Mouse (Mus musculus) lung, adult 18-20 months (tissue): Measurements from ENCODE around the gene Gm20388.

Experiments
- DNase-seq, 2 experiments: peaks; one replicate each; pipeline ENCODE4 v3.0.0; 2022; ENCODE audit warnings: mixed read lengths in 2 of 2

Gene Gm20388

DNA sequence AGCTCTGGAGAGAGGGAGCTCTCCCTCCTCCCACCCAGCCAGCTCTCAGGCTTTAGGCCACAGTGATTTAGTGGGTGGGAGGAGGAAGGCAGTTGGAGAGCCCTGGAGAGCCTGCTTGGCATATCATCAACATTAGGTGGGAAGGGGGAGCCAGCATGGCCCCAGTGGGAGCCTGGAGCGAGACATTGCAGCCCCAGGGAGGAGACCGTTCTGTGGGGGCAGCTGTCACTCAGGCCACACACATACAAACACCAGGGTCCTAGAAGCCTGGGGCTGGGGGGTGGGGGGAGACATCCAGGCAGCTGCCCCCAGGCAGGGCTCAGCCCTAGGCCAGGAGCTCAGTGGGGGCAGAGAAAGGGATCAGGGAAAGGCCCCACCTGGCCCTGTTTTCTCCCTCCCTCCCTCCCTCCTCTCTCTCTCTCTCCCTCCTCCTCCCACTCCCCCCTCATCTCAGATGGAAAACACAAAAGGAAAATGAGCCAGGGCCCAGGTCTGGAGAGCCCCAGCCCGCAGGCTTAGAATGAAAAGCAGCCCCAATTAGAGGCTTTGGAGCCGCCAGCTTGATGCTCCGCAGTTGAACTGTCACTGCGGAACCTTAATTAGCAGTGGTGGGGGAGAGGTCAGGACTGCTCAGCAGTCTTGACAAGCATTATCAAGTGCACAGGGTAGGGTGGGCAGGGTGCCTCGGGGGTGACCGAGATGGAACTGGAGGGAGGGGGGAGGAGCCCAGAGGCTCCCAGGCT, 514.7 kb downstream of the Gm20388 start:
- DNase-seq: peak in 1 of 2 experiments; percentile 45

DNA sequence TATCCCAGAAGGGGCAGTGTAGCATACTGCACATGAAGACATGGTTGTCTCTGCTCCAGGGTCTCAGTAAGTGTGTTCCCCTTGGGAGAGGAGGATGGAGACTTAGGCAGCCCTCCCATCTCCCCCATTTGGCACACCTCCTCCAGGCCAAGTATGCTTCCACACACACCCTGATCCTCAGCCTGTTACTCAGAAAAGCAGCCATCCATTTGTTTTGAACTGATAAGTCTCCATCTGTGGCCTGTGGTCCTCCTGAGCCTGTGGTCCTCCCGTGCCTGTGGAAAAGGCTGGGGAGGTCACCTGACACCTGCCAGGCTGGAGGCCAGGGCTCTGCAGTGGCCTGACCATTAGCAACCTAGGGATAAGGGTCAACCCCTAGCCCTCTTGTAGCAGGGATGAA, 515.5 kb downstream of the Gm20388 start:
- no peak for DNase-seq

- peak; percentile 56 to 61 for DNase-seq
Observed at GRCm38 (mm10) chr8:120426622-120427385, 516.2 kb downstream of the Gm20388 start.

DNA sequence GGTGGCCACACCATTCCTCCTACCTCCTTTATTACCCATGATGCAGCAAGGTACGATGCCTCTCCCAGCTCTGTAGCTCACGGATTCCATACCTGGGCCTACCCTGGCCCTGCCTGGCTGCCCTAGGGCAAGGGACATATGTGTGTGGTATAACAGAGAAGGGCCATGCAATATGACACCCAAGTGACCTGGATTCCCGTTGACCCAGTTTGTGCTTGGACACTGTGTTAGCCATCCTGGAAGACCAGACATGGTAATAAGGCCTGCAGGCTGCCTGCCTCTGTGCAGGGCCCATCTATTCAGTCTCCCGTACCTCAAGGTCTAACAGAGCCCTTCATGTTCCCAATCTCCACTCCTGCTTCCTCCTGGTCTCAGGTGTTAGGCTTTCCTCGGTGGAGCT, 517.9 kb downstream of the Gm20388 start:
- DNase-seq: no peak

DNA sequence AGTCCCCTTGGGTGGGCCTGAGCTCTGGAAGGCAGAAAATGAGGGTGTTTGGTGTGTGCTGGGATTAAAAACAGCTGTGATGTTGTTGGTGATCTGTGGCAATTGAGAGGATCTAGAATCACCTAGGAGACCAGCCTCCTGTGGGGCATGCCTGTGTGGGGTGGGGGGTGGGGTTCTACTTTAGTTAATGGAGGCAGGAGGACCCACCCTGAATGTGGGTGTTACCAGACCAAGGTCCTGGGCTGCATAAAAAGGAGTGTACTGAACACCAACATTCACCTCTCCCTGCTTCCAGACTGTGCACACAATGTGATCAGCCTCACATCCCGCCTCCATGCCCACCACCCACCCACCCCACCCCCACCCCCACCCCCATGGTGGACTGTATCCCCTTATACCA, 518.5 kb downstream of the Gm20388 start:
- no peak for DNase-seq

GRCm38 (mm10) chr8:120431042-120431441, 520.4 kb downstream of the Gm20388 start:
- DNase-seq: no peak

DNA sequence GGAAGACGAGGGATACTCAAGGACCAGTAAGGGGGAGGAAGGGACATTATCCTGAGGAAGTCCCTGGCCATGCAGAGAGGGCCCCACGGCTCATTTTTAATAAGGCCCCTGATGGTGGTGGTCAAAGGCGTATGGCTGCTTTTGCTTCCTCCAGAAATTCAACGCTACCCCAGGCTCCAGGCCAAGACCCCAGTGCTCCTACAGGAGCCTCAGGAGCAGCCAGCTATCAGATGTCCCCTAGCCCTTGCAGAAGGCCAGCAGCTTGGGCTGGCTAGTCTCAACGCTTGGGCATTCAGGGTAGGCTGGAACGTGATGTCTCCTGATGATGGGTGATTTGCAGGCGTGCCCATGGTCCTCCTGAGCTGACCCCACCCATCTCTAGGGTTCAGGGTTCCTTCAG, 521.8 kb downstream of the Gm20388 start:
- DNase-seq: no peak

DNA sequence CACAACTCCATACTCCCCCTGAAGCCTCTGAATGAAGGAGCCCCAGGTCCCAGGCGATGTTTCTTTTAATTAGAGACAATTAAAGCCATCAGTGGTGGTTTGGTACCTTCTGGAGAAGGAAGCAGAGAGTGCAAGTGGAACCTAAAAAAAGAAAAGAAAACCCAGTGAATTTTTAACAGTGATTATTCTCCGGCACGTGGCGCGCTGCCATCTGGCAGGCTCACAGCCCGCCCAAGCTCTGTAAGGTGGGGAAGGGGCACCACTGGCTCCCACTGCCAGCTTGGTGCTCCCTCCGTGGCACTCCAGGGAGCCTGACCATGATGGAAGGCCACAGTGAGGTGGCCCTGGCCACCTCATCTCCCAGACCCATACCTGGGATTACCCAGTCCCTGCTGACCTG, 522.5 kb downstream of the Gm20388 start:
- no peak for DNase-seq

DNA sequence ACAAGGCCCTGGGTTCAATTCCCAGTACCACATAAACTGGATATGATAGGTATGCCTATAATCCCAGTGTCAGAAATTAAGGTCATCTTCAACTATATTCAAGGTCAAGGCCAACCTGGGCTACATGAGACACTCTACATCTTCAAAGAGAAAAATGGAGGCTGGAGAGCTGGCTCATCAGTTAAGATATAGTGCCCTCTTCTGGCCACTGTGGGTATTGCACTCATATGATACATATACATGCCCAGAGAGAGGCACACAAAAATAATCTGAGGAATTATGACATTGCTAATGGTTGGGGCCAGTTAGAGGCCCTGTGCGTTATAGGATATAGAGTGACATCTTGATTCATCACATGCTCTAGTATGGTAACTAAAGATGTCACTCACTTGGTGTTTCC, 523.1 kb downstream of the Gm20388 start:
- DNase-seq: no peak

- DNase-seq: no peak
Observed at GRCm38 (mm10) chr8:120435781-120436180, 525.1 kb downstream of the Gm20388 start.

- no peak for DNase-seq
Observed at GRCm38 (mm10) chr8:120436491-120437030, 525.9 kb downstream of the Gm20388 start.

GRCm38 (mm10) chr8:120437207-120437606, 526.6 kb downstream of the Gm20388 start:
- DNase-seq: peak in 1 of 2 experiments; percentile 40

- peak; percentile 62 to 63 for DNase-seq
Observed at GRCm38 (mm10) chr8:120437666-120438395, 527.2 kb downstream of the Gm20388 start.

DNA sequence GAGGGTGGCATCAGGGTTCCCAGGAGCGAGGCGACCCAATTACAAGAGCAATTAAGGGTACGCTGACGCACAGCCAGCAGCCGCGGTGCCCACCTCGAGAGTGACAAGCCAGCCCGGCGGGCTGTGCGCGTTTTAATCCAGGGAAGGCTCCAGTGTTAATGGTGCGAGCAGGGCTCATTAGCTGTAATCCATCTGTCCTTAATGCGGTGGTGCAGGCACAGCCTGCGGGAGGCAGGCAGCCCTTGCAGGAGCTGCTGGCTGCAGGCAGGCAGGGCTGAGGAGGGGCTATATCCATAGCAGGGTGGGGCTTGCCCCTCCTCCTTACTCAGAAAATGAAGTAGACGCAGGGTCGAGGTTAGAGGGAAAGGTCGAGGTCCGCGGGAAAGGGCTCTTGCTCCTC, 528.7 kb downstream of the Gm20388 start:
- DNase-seq: no peak

- no peak for DNase-seq
Observed at GRCm38 (mm10) chr8:120440739-120441138, 530.1 kb downstream of the Gm20388 start.

- DNase-seq: no peak
Observed at GRCm38 (mm10) chr8:120441637-120442036, 531.0 kb downstream of the Gm20388 start.

DNA sequence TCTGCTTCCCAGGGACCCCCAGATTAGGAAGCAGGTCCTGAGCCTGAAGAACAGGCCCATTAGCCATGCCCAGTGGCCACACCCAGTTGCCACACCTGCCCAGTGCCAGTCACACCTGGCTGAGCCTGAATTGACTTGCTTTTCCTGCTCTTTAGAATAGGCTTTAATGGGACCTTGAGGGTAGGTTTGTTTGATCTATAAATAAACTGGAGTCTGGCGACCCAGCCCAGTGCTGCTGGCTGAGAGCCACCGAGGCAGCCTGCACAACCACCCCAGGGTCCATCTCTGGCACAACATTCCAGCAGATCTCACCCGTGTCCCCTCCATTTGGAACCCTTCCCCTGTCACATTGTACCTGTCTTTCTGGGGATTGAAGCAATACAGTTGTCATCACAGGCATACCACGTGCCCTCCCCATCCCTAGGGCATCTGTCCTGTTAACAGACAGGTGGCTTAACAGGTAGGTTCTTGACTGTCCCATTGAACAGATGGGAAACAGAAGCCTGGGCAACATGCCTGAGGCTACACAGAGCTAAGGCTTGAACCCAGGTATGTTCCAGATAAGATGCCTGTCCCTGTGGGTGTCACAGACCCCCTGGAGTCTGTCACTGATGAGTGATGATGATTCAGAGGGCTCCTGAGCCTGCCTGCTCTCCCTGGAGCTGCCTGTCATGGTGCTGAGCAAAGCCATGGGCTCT, 531.8 kb downstream of the Gm20388 start:
- peak; percentile 60 to 69 for DNase-seq

- peak; percentile 65 to 74 for DNase-seq
Observed at GRCm38 (mm10) chr8:120445249-120445648, 534.6 kb downstream of the Gm20388 start.

GRCm38 (mm10) chr8:120448131-120448530, 537.5 kb downstream of the Gm20388 start:
- no peak for DNase-seq

DNA sequence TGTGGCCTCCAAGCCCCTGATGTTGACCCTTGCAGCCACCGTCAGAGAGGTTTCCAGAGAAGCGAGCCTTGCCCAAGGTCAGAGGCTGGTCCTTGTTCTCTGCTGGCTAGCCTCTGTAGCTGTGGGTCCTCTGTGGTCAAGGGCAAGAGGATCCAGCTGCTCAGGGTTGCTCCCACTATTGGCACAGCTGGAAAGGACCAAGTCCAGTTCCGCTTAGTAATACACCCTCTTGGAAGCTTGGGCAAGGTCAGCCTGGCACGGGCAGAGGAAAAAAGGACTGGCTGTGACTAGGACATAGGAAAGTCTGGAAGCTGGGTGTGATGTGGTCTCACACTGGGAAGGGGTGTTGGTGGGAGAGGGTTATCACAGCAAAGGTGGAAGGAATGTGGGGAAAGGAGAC, 538.5 kb downstream of the Gm20388 start:
- DNase-seq: no peak

GRCm38 (mm10) chr8:120449608-120450031, 539.0 kb downstream of the Gm20388 start:
- DNase-seq: no peak

- DNase-seq: no peak
Observed at GRCm38 (mm10) chr8:120452111-120452510, 541.5 kb downstream of the Gm20388 start.

DNA sequence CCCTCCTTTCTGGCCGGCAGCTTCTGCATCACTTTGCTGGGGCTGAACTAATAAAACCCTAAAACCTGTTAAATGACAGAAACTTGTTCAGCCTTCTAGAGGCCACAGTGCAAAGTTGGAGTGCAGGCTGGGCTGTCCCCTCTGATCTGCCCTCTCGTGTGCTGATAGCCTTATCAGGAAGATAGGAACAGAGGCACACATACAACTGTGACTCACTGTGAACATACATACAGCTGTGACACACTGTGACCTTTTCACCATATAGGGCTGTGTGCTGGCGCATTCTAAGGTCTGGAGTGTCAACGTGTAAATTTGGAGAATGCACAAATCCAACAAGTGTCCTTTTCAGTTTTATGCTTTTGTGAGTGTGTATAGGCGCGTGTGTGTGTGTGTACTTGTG, 543.8 kb downstream of the Gm20388 start:
- no peak for DNase-seq
